ENCODE assay signal across 31 mouse cellular contexts in genomic region chr1:182100403-182100802, GRCm38 (mm10). TPM values are rescaled to one million over a fixed set of nuclear protein-coding genes. Genes with fewer than 3 reads are reported as not detected.
DNase-seq lines count a peak whose midpoint lies in the region; ATAC-seq and TF ChIP-seq lines count a peak whose summit lies in the region.
"Had no signal": no experiment of that assay in that cellular context is flagged by ENCODE, and none has a peak within 500 bp of the region (broad histone marks: within the 10 kb centered on the region; RNA-seq: fewer than 3 reads in every experiment).

No protein-coding gene starts in this region.

- in situ Hi-C loops in CH12.LX (cut with MboI; ENCODE audit: low pct_ligation_motif_present, low pct_unique_long_range_greater_than_20kb, low sequenced_read_pairs): no loop called here

- no peak for TF ChIP-seq POLR2A in CH12.LX (IDR thresholded peaks at IDR 0.05; ENCODE audit: low read depth, low read length)

- no peaks in the 10 kb centered on the region for H3K36me3 ChIP-seq in CH12.LX (replicated peaks in 1 of 2; ENCODE audit: control insufficient read depth in 1 of 2, insufficient read depth in 1 of 2, low read length in 1 of 2)
- H3K36me3 ChIP-seq: embryonic facial prominence, embryonic 10.5 days; embryonic facial prominence, embryonic 13.5 days; forebrain, embryonic 12.5 days; forebrain, embryonic 15.5 days; G1E; heart, embryonic 12.5 days; heart, embryonic 15.5 days; intestine, embryonic 15.5 days had no signal

- H3K4me3 ChIP-seq in gastrocnemius, adult 2 months: no peak overlapping the region
- H3K4me3 ChIP-seq in CH12.LX (replicated peaks in 1 of 3; ENCODE audit: low read depth in 2 of 3, low read length in 2 of 3, poor library complexity in 1 of 3): no peak overlapping the region
- H3K4me3 ChIP-seq: embryonic facial prominence, embryonic 10.5 days; embryonic facial prominence, embryonic 13.5 days; erythroblast, embryonic 14.5 days; forebrain, embryonic 12.5 days; forebrain, embryonic 15.5 days; heart, embryonic 12.5 days; heart, embryonic 15.5 days; intestine, embryonic 15.5 days had no signal

- no peak overlapping the region; the same call in 1 of the 2 replicates for H3K4me2 ChIP-seq in CH12.LX (ENCODE audit: insufficient read depth, low read depth, poor library complexity, severe bottlenecking)
- H3K4me2 ChIP-seq: embryonic facial prominence, embryonic 13.5 days; forebrain, embryonic 12.5 days; forebrain, embryonic 15.5 days; heart, embryonic 12.5 days; heart, embryonic 15.5 days; hindbrain, embryonic 14.5 days; intestine, embryonic 15.5 days had no signal

- TF ChIP-seq EP300 in CH12.LX (IDR thresholded peaks at IDR 0.05; ENCODE audit: low read length): peak; percentile 52; the same call in 1 of the 2 replicates

- intact Hi-C loops in gastrocnemius, adult 2 months (cut with DNase I): no loop called here

- no peak overlapping the region for H3K9ac ChIP-seq in CH12.LX (ENCODE audit: insufficient read depth, low read depth)
- H3K9ac ChIP-seq: embryonic facial prominence, embryonic 13.5 days; forebrain, embryonic 12.5 days; forebrain, embryonic 15.5 days; heart, embryonic 12.5 days; heart, embryonic 15.5 days; hindbrain, embryonic 14.5 days; intestine, embryonic 15.5 days had no signal

- peaks cover 43 to 69% of the 10 kb centered on the region in 2 experiments for H3K4me1 ChIP-seq in CH12.LX (ENCODE audit: control insufficient read depth in 1 of 2, insufficient read depth in 2 of 2)

- no peaks in the 10 kb centered on the region for H3K79me2 ChIP-seq in CH12.LX (replicated peaks; ENCODE audit: control insufficient read depth, extremely low read depth, insufficient read depth, poor library complexity, severe bottlenecking)

- TF ChIP-seq CTCF in gastrocnemius, adult 2 months (IDR thresholded peaks at IDR 0.05): no peak
- no peak for TF ChIP-seq CTCF in CH12.LX (conservative IDR thresholded peaks at IDR 0.05 in 1 of 2, IDR thresholded peaks at IDR 0.05 in 1 of 2; ENCODE audit: low read depth in 2 of 2, low read length in 2 of 2)

- dilution Hi-C loops in CH12.LX (cut with MboI; ENCODE audit: extremely low pct_ligation_motif_present, extremely low pct_unique_long_range_greater_than_20kb, low sequenced_read_pairs): no loop called here

- no peak for DNase-seq in gastrocnemius, adult 2 months
- no peak for DNase-seq in gastrocnemius, postnatal 25 days
- peak; percentile 31 for DNase-seq in A20 (ENCODE audit: low read depth, low spot score)
- DNase-seq in CH12.LX (ENCODE audit: extremely low read depth): no peak
- DNase-seq in induced T-regulatory cell, adult 2 months (ENCODE audit: low read depth): peak; percentile 31
- DNase-seq in ovary, adult 18-20 months (ENCODE audit: low spot score): no peak
- DNase-seq in frontal cortex, postnatal 36 days (ENCODE audit: low spot score in 2 of 2): no peak
- DNase-seq: adrenal gland, adult 8-10 months; adrenal gland, postnatal 25 days; B cell, adult 2 months; cerebellum, adult 11-12 months; cerebellum, adult 8-10 months; cerebellum, postnatal 36 days; embryo, embryonic 11 days; gastrocnemius, postnatal 14 days; heart, adult 18-20 months; heart, postnatal 10 days; heart, postnatal 36 days had no signal

- no peaks in the 10 kb centered on the region for H3K9me3 ChIP-seq in CH12.LX (replicated peaks; ENCODE audit: low read length)
- H3K9me3 ChIP-seq: embryonic facial prominence, embryonic 10.5 days; embryonic facial prominence, embryonic 13.5 days; forebrain, embryonic 12.5 days; forebrain, embryonic 15.5 days; G1E; heart, embryonic 12.5 days; heart, embryonic 15.5 days; intestine, embryonic 15.5 days had no signal

- ATAC-seq in megakaryocyte, adult 5-6 weeks (ENCODE audit: poor library complexity, severe bottlenecking): no peak
- ATAC-seq: forebrain, embryonic 15.5 days; hindbrain, postnatal 0 days; intestine, embryonic 15.5 days; Patski had no signal

- peak overlapping the region; percentile 43; the same call in 1 of the 2 replicates for H3K27ac ChIP-seq in gastrocnemius, adult 2 months
- no peak overlapping the region for H3K27ac ChIP-seq in CH12.LX (ENCODE audit: insufficient read depth, low read depth)
- H3K27ac ChIP-seq: embryonic facial prominence, embryonic 10.5 days; embryonic facial prominence, embryonic 13.5 days; forebrain, embryonic 12.5 days; forebrain, embryonic 15.5 days; heart, embryonic 15.5 days; hindbrain, embryonic 14.5 days; hindbrain, postnatal 0 days; intestine, embryonic 15.5 days had no signal

- no peaks in the 10 kb centered on the region for H3K27me3 ChIP-seq in CH12.LX (replicated peaks)
- H3K27me3 ChIP-seq: embryonic facial prominence, embryonic 13.5 days; forebrain, embryonic 12.5 days; forebrain, embryonic 15.5 days; heart, embryonic 12.5 days; heart, embryonic 15.5 days; intestine, embryonic 15.5 days; Patski had no signal

- TF ChIP-seq RAD21 in CH12.LX (IDR thresholded peaks at IDR 0.05; ENCODE audit: low read depth, low read length): no peak

TF ChIP-seq in CH12.LX, 34 proteins besides CTCF, POLR2A, EP300 and RAD21:
- TF ChIP-seq ZMIZ1 (IDR thresholded peaks at IDR 0.05; ENCODE audit: low read depth, low read length) (no peak), MYC (IDR thresholded peaks at IDR 0.05; ENCODE audit: low read depth, low read length) (no peak), HCFC1 (IDR thresholded peaks at IDR 0.05; ENCODE audit: low read depth, low read length) (no peak), CHD2 (IDR thresholded peaks at IDR 0.05; ENCODE audit: low read length) (no peak), USF1 (IDR thresholded peaks at IDR 0.05; ENCODE audit: low read depth, low read length) (no peak), MAFK (IDR thresholded peaks at IDR 0.05; ENCODE audit: insufficient replicate concordance, low read length) (peak; percentile 75; the same call in 1 of the 2 replicates), KAT2A (IDR thresholded peaks at IDR 0.05; ENCODE audit: insufficient replicate concordance, low read length) (no peak), JUND (conservative IDR thresholded peaks at IDR 0.05; ENCODE audit: low read depth, low read length) (no peak), IRF4 (IDR thresholded peaks at IDR 0.05; ENCODE audit: low read depth, low read length) (peak; percentile 55; the same call in 1 of the 2 replicates), USF2 (conservative IDR thresholded peaks at IDR 0.05; ENCODE audit: low read depth, low read length) (no peak), GABPA (IDR thresholded peaks at IDR 0.05; ENCODE audit: insufficient replicate concordance, low read depth, low read length) (no peak), CHD1 (IDR thresholded peaks at IDR 0.05; ENCODE audit: low read depth, low read length) (no peak), MAZ (IDR thresholded peaks at IDR 0.05; ENCODE audit: low read depth, low read length) (no peak), MAX (IDR thresholded peaks at IDR 0.05; ENCODE audit: low read length) (no peak)

RNA-seq across cellular contexts. Expression of gene Srp9, which starts 24.1 kb away (rescaled TPM):
- 10 to 100 TPM; 41.1 to 44.9 TPM for total RNA-seq in gastrocnemius, adult 2 months (2021)
- 10 to 100 TPM; 34.6 to 37.0 TPM for total RNA-seq in gastrocnemius, postnatal 25 days (2021)
- total RNA-seq in CH12.LX (2012; rRNA removed) (135 and 154 TPM in 2 replicates), CH12.LX (2014; rRNA removed) (221 and 235 TPM in 2 replicates)
- 138 and 153 TPM in 2 replicates for polyA plus RNA-seq in CH12.LX (2012; ENCODE audit: insufficient read length, low read depth)
- 143 and 149 TPM in 2 replicates for total RNA-seq in megakaryocyte, adult 5-6 weeks (2015)
- 97.9 and 104 TPM in 2 replicates for total RNA-seq in megakaryocyte, adult 5-6 weeks (2017)

Comparison
In these comparisons a context has a peak if more than half of its experiments do, and no peak if none do; other contexts are left out.
1. DNase-seq: peak in A20 (single experiment) and induced T-regulatory cell, adult 2 months (single experiment); none in gastrocnemius, adult 2 months (single experiment), gastrocnemius, postnatal 25 days (single experiment), CH12.LX (single experiment), ovary, adult 18-20 months (single experiment) and frontal cortex, postnatal 36 days (0 of 2).